Mouse (Mus musculus): Measurements from ENCODE around the gene Muc3. TPM values are rescaled to one million over a fixed set of nuclear protein-coding genes. Genes with fewer than 3 reads are reported as not detected.

Muc3 gene
- total and polyA plus RNA-seq, 2 experiments from 2014 or later: not detected

- H3K27ac ChIP-seq (ENCODE audit: low read depth, low read length): no peak overlapping the region
- H3K27me3 ChIP-seq (ENCODE audit: insufficient read depth, low read length): no peaks in the 10 kb centered on the region
- ATAC-seq (ENCODE audit: low FRiP score): no peak
- H3K36me3 ChIP-seq (ENCODE audit: insufficient read depth, low read length): no peaks in the 10 kb centered on the region
- H3K4me2 ChIP-seq (ENCODE audit: low read depth, low read length, poor library complexity, severe bottlenecking): no peak overlapping the region; the same call in 1 of the 2 replicates
- H3K9ac ChIP-seq (replicated peaks; ENCODE audit: low read length, poor library complexity, severe bottlenecking): no peak overlapping the region
- H3K4me1 ChIP-seq (ENCODE audit: insufficient read depth, low read length): 0 out of 2 replicates have a peak, but pooled peaks cover 4% of the 10 kb centered on the region
- no peaks in the 10 kb centered on the region for H3K9me3 ChIP-seq (ENCODE audit: low read length)
- TF ChIP-seq CTCF (IDR thresholded peaks at IDR 0.05): no peak
- 88% methylated on average over 9 of the region's 9 CpGs for WGBS
- no peak overlapping the region for H3K4me3 ChIP-seq (ENCODE audit: low read depth, low read length)
- no peak for DNase-seq (ENCODE audit: low spot score)
Measured at GRCm38 (mm10) chr5:137114891-137115561, 34.1 kb downstream of the Muc3 start.

- no peaks in the 10 kb centered on the region for H3K9me3 ChIP-seq (ENCODE audit: low read length)
- DNase-seq (ENCODE audit: low spot score) (no peak), ATAC-seq (ENCODE audit: low FRiP score) (no peak)
- no peak overlapping the region for H3K27ac ChIP-seq (ENCODE audit: low read depth, low read length)
- 90% methylated on average over 4 of the region's 5 CpGs for WGBS
- no peak overlapping the region for H3K4me3 ChIP-seq (ENCODE audit: low read depth, low read length)
- no peaks in the 10 kb centered on the region for H3K27me3 ChIP-seq (ENCODE audit: insufficient read depth, low read length)
- H3K9ac ChIP-seq (replicated peaks; ENCODE audit: low read length, poor library complexity, severe bottlenecking): no peak overlapping the region
- no peak for TF ChIP-seq CTCF (IDR thresholded peaks at IDR 0.05)
- no peaks in the 10 kb centered on the region for H3K36me3 ChIP-seq (ENCODE audit: insufficient read depth, low read length)
- H3K4me1 ChIP-seq (ENCODE audit: insufficient read depth, low read length): 0 out of 2 replicates have a peak, but pooled peaks cover 4% of the 10 kb centered on the region
- no peak overlapping the region for H3K4me2 ChIP-seq (ENCODE audit: low read depth, low read length, poor library complexity, severe bottlenecking)
Measured at GRCm38 (mm10) chr5:137111542-137112408, 37.3 kb downstream of the Muc3 start.

GRCm38 (mm10) chr5:137110863-137111262 is 38.3 kb downstream of the Muc3 start:
- Histone ChIP-seq H3K4me1 (ENCODE audit: insufficient read depth, low read length) (no peaks in the 10 kb centered on the region), H3K4me3 (ENCODE audit: low read depth, low read length) (no peak overlapping the region), H3K27me3 (ENCODE audit: insufficient read depth, low read length) (no peaks in the 10 kb centered on the region), H3K36me3 (ENCODE audit: insufficient read depth, low read length) (no peaks in the 10 kb centered on the region), H3K9me3 (ENCODE audit: low read length) (no peaks in the 10 kb centered on the region), H3K4me2 (ENCODE audit: low read depth, low read length, poor library complexity, severe bottlenecking) (no peak overlapping the region), H3K9ac (replicated peaks; ENCODE audit: low read length, poor library complexity, severe bottlenecking) (no peak overlapping the region), H3K27ac (ENCODE audit: low read depth, low read length) (no peak overlapping the region)
- DNase-seq (ENCODE audit: low spot score) (no peak), ATAC-seq (ENCODE audit: low FRiP score) (no peak)
- WGBS: 91% methylated on average over 12 of the region's 12 CpGs
- TF ChIP-seq CTCF (IDR thresholded peaks at IDR 0.05): no peak

- 64% methylated on average over 25 of the region's 25 CpGs for whole genome bisulfite sequencing
- Histone ChIP-seq H3K9me3 (ENCODE audit: low read length) (no peaks in the 10 kb centered on the region), H3K4me2 (ENCODE audit: low read depth, low read length, poor library complexity, severe bottlenecking) (no peak overlapping the region), H3K9ac (replicated peaks; ENCODE audit: low read length, poor library complexity, severe bottlenecking) (no peak overlapping the region), H3K27ac (ENCODE audit: low read depth, low read length) (no peak overlapping the region), H3K4me1 (ENCODE audit: insufficient read depth, low read length) (no peaks in the 10 kb centered on the region), H3K27me3 (ENCODE audit: insufficient read depth, low read length) (no peaks in the 10 kb centered on the region), H3K36me3 (ENCODE audit: insufficient read depth, low read length) (no peaks in the 10 kb centered on the region), H3K4me3 (ENCODE audit: low read depth, low read length) (no peak overlapping the region)
- ATAC-seq (ENCODE audit: low FRiP score) (no peak), DNase-seq (ENCODE audit: low spot score) (no peak)
- no peak for TF ChIP-seq CTCF (IDR thresholded peaks at IDR 0.05)
Measured at GRCm38 (mm10) chr5:137109941-137110593, 39.1 kb downstream of the Muc3 start.

- no peak overlapping the region for H3K4me3 ChIP-seq (ENCODE audit: low read depth, low read length)
- no peaks in the 10 kb centered on the region for H3K36me3 ChIP-seq (ENCODE audit: insufficient read depth, low read length)
- no peak overlapping the region for H3K27ac ChIP-seq (ENCODE audit: low read depth, low read length)
- H3K9ac ChIP-seq (replicated peaks; ENCODE audit: low read length, poor library complexity, severe bottlenecking): no peak overlapping the region
- no peaks in the 10 kb centered on the region for H3K27me3 ChIP-seq (ENCODE audit: insufficient read depth, low read length)
- ATAC-seq (ENCODE audit: low FRiP score) (no peak), DNase-seq (ENCODE audit: low spot score) (no peak)
- TF ChIP-seq CTCF (IDR thresholded peaks at IDR 0.05): no peak
- 60% methylated on average over 6 of the region's 6 CpGs for WGBS
- H3K4me2 ChIP-seq (ENCODE audit: low read depth, low read length, poor library complexity, severe bottlenecking): no peak overlapping the region
- no peaks in the 10 kb centered on the region for H3K4me1 ChIP-seq (ENCODE audit: insufficient read depth, low read length)
- no peaks in the 10 kb centered on the region for H3K9me3 ChIP-seq (ENCODE audit: low read length)
Measured at GRCm38 (mm10) chr5:137108111-137108510, 41.0 kb downstream of the Muc3 start.

All from midbrain, postnatal 0 days (tissue).